Mouse (Mus musculus) lung, postnatal 0 days (tissue): ENCODE results near the gene Rdx.

Experiments
- CTCF ChIP-seq: IDR thresholded peaks from 2 replicates; pipeline ENCODE4 v1.5.1; 2016; ENCODE audit warnings: antibody characterized with exemption, mild to moderate bottlenecking
- EP300 ChIP-seq: IDR thresholded peaks from 2 replicates; pipeline ENCODE4 v1.6.1; 2016; ENCODE audit warnings: antibody characterized with exemption, mild to moderate bottlenecking, control low read depth

DNA sequence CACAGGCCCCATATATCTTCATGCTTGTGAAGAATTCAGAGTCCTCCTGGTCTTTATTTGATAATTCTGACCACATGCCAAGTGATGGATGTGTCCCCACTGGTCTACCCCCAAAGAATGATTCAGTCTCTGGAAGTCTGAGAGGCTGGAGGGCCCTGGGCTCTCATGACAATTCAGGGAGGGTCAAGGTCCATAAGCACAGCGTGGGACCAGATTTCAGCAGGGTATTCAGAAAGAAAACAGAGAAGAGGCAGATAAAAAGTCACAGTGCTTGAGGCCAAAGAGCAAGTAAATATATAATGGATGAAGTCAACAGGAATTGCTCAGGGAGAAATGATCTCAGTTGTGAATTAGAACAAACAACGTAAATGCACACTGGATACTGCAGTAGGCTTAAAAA, 15.5 kb upstream of the Rdx start:
- no peak for TF ChIP-seq CTCF
- no peak for TF ChIP-seq EP300
